Mouse (Mus musculus): ENCODE data around the gene Ppib. TPM values are rescaled to one million over a fixed set of nuclear protein-coding genes. Genes with fewer than 3 reads are reported as not detected.

Ppib gene
- total RNA-seq (2021), result 100 to 1,000 TPM; 113 to 114 TPM
- 89.9 and 102 TPM in 2 replicates for polyA plus RNA-seq (2012; rRNA removed)
- long read RNA-seq, transcript Ppib-201 (5 exons, 892 nt), result major isoform, 54 of 59 reads
- long read RNA-seq, partial matches to known transcripts, result 4 of 59 reads
- long read RNA-seq, other reads (novel, unspliced or antisense), result 1 of 59 reads

DNA sequence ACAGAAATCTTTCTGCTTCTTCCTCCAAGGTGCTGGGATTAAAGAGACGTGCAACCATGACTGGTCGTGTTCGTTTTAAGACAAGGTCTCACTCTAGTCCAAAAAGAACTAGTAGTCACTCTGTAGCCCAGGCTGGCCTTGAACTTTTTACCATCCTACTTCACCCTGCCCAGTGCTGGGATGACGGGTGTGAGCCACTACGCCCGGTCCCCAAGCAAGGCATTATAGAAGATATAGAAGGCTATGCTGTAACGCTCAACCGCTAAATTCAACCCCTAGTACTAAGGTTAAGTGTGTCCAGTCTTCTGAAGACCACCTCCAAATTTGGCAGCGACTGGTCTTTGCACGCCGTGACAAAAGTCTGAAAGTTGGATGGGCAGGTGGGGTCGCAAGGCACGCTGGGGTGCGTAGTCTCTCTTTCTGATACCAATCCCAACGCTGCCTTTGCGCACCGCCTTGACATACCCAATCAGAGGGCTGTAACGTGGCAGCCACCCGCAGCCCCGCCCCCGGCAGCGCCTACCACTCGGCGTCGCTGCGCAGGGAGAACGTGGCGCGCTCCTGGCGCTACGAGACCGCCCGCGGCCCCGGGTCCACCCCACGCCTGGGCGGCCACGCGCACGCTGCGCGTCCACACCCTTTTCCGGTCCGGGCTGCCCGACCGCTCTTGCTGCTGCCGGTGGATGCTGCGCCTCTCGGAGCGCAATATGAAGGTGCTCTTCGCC is at the start of gene Ppib:
Gene Ppib (plus strand): TSS at position 640 of the 725 bp plus-strand sequence.
- Histone ChIP-seq H3K79me2 (replicated peaks; ENCODE audit: control insufficient read depth, insufficient read depth, low read length) (no peaks in the 10 kb centered on the region), H3K4me1 (ENCODE audit: control insufficient read depth, insufficient read depth, low read length) (peaks cover 5% of the 10 kb centered on the region), H3K4me3 (peak within 1 kb of the TSS; percentile 63), H3K27me3 (ENCODE audit: control insufficient read depth, insufficient read depth, low read length) (no peaks in the 10 kb centered on the region), H3K36me3 (ENCODE audit: control insufficient read depth, insufficient read depth, low read length) (no peaks in the 10 kb centered on the region), H3K9ac (ENCODE audit: low read depth, low read length) (peak within 1 kb of the TSS; percentile 87), H3K27ac (peak within 1 kb of the TSS; percentile 86)
- WGBS, result 1% methylated on average over 48 of the region's 51 CpGs
- intact Hi-C loops (cut with DNase I), result loop anchor here (2.0 to 5.0 kb wide), 2 partner anchors 65 to 152 kb away; partner anchors contain the start of genes Csnk1g1 and Trip4
- DNase-seq, result peak; percentile 97 to 100
- TF ChIP-seq CTCF (IDR thresholded peaks at IDR 0.05), result peak; percentile 32
- peak; percentile 92 for TF ChIP-seq POLR2A (IDR thresholded peaks at IDR 0.05; ENCODE audit: insufficient read depth, low read depth, low read length)
- peak; percentile 33; the same call in 1 of the 2 replicates for TF ChIP-seq EP300 (IDR thresholded peaks at IDR 0.05; ENCODE audit: insufficient read depth, low read depth, low read length)

DNA sequence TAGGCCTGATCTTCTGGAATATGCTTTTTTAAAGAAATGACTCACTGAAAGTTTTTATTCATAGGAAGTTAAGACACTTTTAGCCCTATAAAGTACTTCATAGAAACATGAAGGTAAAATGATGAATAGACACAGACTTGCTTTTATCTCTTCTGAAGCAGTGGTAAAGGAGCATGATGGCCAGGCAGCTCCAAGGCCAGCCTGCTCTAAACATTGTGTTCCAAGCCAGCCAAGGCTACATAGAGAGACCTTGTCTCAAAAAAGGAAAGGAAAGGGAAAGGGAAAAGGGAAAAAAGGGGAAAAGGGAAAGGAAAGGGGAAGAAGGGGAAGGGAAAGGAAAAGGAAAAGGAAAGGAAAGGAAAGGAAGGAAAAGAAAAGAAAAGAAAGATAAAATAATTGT is 39.4 kb upstream of the Ppib start:
- no peaks in the 10 kb centered on the region for H3K27me3 ChIP-seq (ENCODE audit: control insufficient read depth, insufficient read depth, low read length)
- H3K4me3 ChIP-seq, result no peak overlapping the region
- TF ChIP-seq POLR2A (IDR thresholded peaks at IDR 0.05; ENCODE audit: insufficient read depth, low read depth, low read length), result no peak
- no peak for TF ChIP-seq CTCF (IDR thresholded peaks at IDR 0.05)
- TF ChIP-seq EP300 (IDR thresholded peaks at IDR 0.05; ENCODE audit: insufficient read depth, low read depth, low read length), result no peak
- no peaks in the 10 kb centered on the region for H3K36me3 ChIP-seq (ENCODE audit: control insufficient read depth, insufficient read depth, low read length)
- intact Hi-C loops (cut with DNase I), result no loop called here
- no peak for DNase-seq
- H3K9ac ChIP-seq (ENCODE audit: low read depth, low read length), result no peak overlapping the region
- H3K79me2 ChIP-seq (replicated peaks; ENCODE audit: control insufficient read depth, insufficient read depth, low read length), result no peaks in the 10 kb centered on the region
- no peak overlapping the region for H3K27ac ChIP-seq
- H3K4me1 ChIP-seq (ENCODE audit: control insufficient read depth, insufficient read depth, low read length), result no peaks in the 10 kb centered on the region

DNA sequence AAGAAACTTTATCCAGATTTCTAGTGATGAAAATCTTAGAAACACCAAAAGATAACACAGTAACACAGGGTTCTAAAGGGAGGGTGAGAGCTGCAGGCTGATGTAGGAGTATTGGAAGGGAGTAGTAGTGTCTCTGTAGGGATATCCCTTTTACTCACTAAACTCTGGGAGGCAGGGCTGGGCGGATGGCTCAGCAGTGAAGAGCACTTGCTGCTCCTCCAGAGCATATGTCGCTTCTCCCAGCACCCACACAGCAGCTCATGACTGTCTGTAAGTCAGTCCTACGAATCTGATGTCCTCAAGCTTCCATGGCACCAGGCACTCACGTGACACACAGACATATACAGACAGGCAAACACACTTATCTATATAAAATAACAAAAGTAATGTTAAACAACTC is 21.9 kb upstream of the Ppib start:
- 88% methylated on average over 4 of the region's 4 CpGs for WGBS
- intact Hi-C loops (cut with DNase I), result no loop called here
- H3K4me3 ChIP-seq, result no peak overlapping the region

DNA sequence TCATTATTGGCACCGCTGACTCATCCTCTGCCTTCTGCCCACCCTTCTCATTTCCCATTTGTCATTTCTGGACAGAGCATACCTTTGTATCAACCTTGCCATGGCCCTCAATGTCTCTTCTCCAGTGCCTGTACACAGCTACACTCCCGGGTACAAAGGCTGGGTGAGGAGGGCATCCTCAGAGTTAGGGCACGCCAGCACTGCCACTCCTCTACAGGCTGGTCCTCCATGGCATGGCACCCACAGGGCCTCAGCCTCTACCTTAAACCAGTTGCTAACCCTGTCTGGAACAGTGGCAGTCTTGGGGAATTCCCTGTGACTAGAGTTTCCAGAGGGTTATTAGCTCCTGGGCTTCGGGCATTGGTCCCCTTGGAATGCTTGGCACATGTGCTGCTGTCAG is 21.4 kb upstream of the Ppib start:
- no peak for DNase-seq
- no peaks in the 10 kb centered on the region for H3K27me3 ChIP-seq (ENCODE audit: control insufficient read depth, insufficient read depth, low read length)
- H3K27ac ChIP-seq, result no peak overlapping the region
- WGBS, result 96% methylated on average over 4 of the region's 4 CpGs
- TF ChIP-seq POLR2A (IDR thresholded peaks at IDR 0.05; ENCODE audit: insufficient read depth, low read depth, low read length) (no peak), EP300 (IDR thresholded peaks at IDR 0.05; ENCODE audit: insufficient read depth, low read depth, low read length) (no peak)
- H3K4me1 ChIP-seq (ENCODE audit: control insufficient read depth, insufficient read depth, low read length), result no peaks in the 10 kb centered on the region
- no peak overlapping the region for H3K9ac ChIP-seq (ENCODE audit: low read depth, low read length)
- H3K79me2 ChIP-seq (replicated peaks; ENCODE audit: control insufficient read depth, insufficient read depth, low read length), result no peaks in the 10 kb centered on the region
- no peak overlapping the region for H3K4me3 ChIP-seq
- intact Hi-C loops (cut with DNase I), result no loop called here
- no peaks in the 10 kb centered on the region for H3K36me3 ChIP-seq (ENCODE audit: control insufficient read depth, insufficient read depth, low read length)

More for the DNA sequence above, 21.9 kb upstream of the Ppib start:
- TF ChIP-seq POLR2A (IDR thresholded peaks at IDR 0.05; ENCODE audit: insufficient read depth, low read depth, low read length) (no peak), CTCF (IDR thresholded peaks at IDR 0.05) (no peak), EP300 (IDR thresholded peaks at IDR 0.05; ENCODE audit: insufficient read depth, low read depth, low read length) (no peak)
- Histone ChIP-seq H3K27me3 (ENCODE audit: control insufficient read depth, insufficient read depth, low read length) (no peaks in the 10 kb centered on the region), H3K4me1 (ENCODE audit: control insufficient read depth, insufficient read depth, low read length) (no peaks in the 10 kb centered on the region), H3K79me2 (replicated peaks; ENCODE audit: control insufficient read depth, insufficient read depth, low read length) (no peaks in the 10 kb centered on the region), H3K9ac (ENCODE audit: low read depth, low read length) (no peak overlapping the region), H3K36me3 (ENCODE audit: control insufficient read depth, insufficient read depth, low read length) (0 out of 2 replicates have a peak, but pooled peaks cover under 1% of the 10 kb centered on the region), H3K27ac (no peak overlapping the region)
- DNase-seq, result no peak

GRCm38 (mm10) chr9:66039290-66039689 is 20.7 kb upstream of the Ppib start:
- Histone ChIP-seq H3K27me3 (ENCODE audit: control insufficient read depth, insufficient read depth, low read length) (no peaks in the 10 kb centered on the region), H3K9ac (ENCODE audit: low read depth, low read length) (no peak overlapping the region), H3K36me3 (ENCODE audit: control insufficient read depth, insufficient read depth, low read length) (no peaks in the 10 kb centered on the region), H3K4me1 (ENCODE audit: control insufficient read depth, insufficient read depth, low read length) (no peaks in the 10 kb centered on the region), H3K27ac (no peak overlapping the region), H3K4me3 (no peak overlapping the region), H3K79me2 (replicated peaks; ENCODE audit: control insufficient read depth, insufficient read depth, low read length) (no peaks in the 10 kb centered on the region)
- DNase-seq, result no peak
- TF ChIP-seq CTCF (IDR thresholded peaks at IDR 0.05) (no peak), EP300 (IDR thresholded peaks at IDR 0.05; ENCODE audit: insufficient read depth, low read depth, low read length) (no peak), POLR2A (IDR thresholded peaks at IDR 0.05; ENCODE audit: insufficient read depth, low read depth, low read length) (no peak)
- intact Hi-C loops (cut with DNase I), result no loop called here
- WGBS, result 80% methylated on average over 4 of the region's 4 CpGs

DNA sequence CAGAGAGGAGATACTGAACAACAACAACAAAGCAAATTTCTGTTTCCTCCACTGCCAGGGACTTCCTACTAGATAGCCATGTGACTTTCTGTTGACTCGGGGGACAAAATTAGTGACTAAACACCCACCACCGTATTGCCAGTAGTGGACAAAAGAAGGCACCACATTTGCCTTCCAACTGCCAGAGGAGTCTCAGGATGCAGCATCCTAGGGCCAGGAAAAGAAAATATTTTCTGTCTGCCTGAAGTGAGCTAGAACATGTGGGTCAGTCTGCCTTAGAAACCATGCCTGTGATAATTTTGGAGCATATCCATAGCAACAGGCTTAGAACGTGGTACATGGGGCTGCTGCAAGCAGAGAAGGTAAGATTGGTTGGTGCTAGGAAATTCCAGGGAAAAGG is 19.2 kb upstream of the Ppib start:
- intact Hi-C loops (cut with DNase I), result no loop called here
- Histone ChIP-seq H3K36me3 (ENCODE audit: control insufficient read depth, insufficient read depth, low read length) (no peaks in the 10 kb centered on the region), H3K27me3 (ENCODE audit: control insufficient read depth, insufficient read depth, low read length) (no peaks in the 10 kb centered on the region), H3K9ac (ENCODE audit: low read depth, low read length) (no peak overlapping the region), H3K4me1 (ENCODE audit: control insufficient read depth, insufficient read depth, low read length) (no peaks in the 10 kb centered on the region), H3K27ac (no peak overlapping the region), H3K79me2 (replicated peaks; ENCODE audit: control insufficient read depth, insufficient read depth, low read length) (no peaks in the 10 kb centered on the region), H3K4me3 (no peak overlapping the region)
- TF ChIP-seq CTCF (IDR thresholded peaks at IDR 0.05), result no peak
- TF ChIP-seq EP300 (IDR thresholded peaks at IDR 0.05; ENCODE audit: insufficient read depth, low read depth, low read length), result no peak
- no peak for TF ChIP-seq POLR2A (IDR thresholded peaks at IDR 0.05; ENCODE audit: insufficient read depth, low read depth, low read length)
- DNase-seq, result no peak
- WGBS, result 66% methylated on average over 3 of the region's 3 CpGs
